Mouse (Mus musculus) bone marrow, adult 2 months (tissue): Measurements from ENCODE around the gene Naif1.

Experiments
- CTCF ChIP-seq: fragments of 200-500 bp; IDR thresholded peaks from 2 replicates; pipeline ENCODE4 v1.5.1; 2011; ENCODE audit warnings: low read length, control low read depth; ENCODE audit not compliant: control insufficient read depth, insufficient read depth
- POLR2A ChIP-seq: fragments of 200-500 bp; IDR thresholded peaks from 2 replicates; pipeline ENCODE4 v1.6.1; 2011; ENCODE audit warnings: low read depth, mild to moderate bottlenecking, control low read depth, low read length, borderline replicate concordance; ENCODE audit not compliant: control insufficient read depth

GRCm38 (mm10) chr2:32501754-32502324 lies 51.6 kb downstream of the Naif1 start:
- TF ChIP-seq CTCF (no peak), POLR2A (no peak)
